Mouse (Mus musculus) G1E (cell line): ENCODE measurements around the gene Hepacam.

ENCODE experiments used
- CTCF ChIP-seq: IDR thresholded peaks from 2 replicates; pipeline ENCODE4 v1.5.1; 2012; ENCODE audit warnings: low read depth, low read length, inconsistent platforms, mixed read lengths
- GATA1 ChIP-seq: IDR thresholded peaks from 2 replicates; pipeline ENCODE4 v1.6.1; 2012; ENCODE audit warnings: borderline replicate concordance, low read length, inconsistent platforms, mixed read lengths
- POLR2AphosphoS5 ChIP-seq: IDR thresholded peaks from 2 replicates; pipeline ENCODE4 v1.6.1; 2012; ENCODE audit warnings: low read depth, low read length, inconsistent platforms; ENCODE audit not compliant: insufficient replicate concordance

- TF ChIP-seq CTCF (no peak), POLR2AphosphoS5 (no peak), GATA1 (no peak)
Measured at GRCm38 (mm10) chr9:37407850-37408502, 40.8 kb downstream of the Hepacam start.
